Mouse (Mus musculus): ENCODE results near the gene Lrp2.
"Not testable (repeated sequence)": the region's sequence is repeated elsewhere in the genome, so short reads cannot be mapped to it uniquely, and the experiment has no call there.

The Lrp2 gene

DNA sequence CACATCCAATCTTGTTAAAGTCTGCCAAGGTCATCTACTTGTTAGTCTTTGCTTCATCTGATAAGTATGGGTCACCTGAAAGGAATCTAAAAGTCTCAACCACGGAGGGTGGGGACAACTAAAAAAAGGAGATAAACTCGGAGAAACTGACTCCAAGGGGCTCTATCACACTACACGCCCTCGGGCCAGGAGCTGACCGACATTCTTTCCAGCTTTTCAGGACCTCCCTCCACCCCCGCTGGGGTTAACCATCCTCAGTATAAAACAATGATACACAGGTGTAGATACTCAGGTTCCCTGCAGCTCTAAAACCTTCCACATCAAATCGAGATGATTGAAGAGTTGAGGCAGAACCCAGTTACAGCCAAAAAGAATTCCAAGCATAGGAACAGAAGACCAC is 3.0 kb downstream of the Lrp2 start:
- DNase-seq (ENCODE audit: low spot score): no peak

DNA sequence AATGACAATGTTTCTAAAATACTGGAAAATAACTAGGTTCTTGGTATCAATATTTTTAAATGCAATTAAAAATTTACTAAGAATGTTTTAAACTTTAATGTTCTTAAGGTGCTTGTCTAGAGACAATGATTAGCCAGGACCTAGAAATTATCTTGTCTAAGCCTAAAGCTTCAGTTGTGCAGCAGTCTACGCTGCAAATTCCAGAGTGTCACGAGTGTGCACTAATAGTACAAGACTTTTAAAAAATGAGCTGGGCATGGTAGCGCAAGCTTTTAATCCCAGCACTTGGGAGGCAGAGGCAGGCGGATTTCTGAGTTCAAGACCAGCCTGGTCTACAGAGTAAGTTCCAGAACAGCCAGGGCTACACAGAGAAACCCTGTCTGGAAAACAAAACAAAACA is 3.8 kb downstream of the Lrp2 start:
- not testable (repeated sequence) for DNase-seq (ENCODE audit: low spot score)

DNA sequence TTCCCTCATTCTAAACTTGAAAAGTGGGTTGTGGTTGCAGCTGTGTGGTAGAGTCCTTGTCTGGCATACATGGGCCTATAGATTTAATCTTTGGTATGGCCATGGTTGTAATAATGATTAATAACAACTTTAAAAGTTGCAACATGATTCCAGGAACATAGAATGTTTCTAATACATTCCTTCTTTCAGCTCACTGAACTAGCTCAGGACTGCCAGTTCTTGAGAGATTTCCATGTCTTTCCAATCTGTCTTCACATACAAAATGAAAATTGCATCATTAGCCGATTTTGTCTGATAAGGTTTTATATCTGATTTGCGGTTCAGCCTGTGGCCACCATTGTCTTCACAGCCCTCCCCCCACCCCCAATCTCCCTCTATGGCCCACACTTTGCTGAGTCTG is 5.8 kb downstream of the Lrp2 start:
- DNase-seq (ENCODE audit: low spot score): no peak

DNA sequence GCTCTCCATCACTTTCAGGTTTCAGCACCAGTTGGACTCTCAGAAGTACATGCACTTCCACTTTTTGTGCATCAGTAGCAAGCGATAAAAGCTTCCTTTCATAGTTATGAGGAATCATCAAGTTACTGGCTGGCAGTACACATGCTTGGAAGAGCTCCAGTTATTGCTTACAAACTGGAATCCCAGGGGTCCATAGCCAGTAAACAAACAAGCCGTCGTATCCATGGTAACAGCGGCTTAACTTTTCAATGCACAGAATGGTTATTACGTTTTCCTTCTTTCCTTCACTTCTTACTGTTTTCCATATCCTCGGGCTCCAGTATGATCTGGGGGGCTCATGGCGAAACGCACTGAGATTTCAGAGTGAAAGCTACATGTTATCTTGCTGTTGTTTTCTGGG is 7.7 kb downstream of the Lrp2 start:
- no peak for DNase-seq (ENCODE audit: low spot score)

DNA sequence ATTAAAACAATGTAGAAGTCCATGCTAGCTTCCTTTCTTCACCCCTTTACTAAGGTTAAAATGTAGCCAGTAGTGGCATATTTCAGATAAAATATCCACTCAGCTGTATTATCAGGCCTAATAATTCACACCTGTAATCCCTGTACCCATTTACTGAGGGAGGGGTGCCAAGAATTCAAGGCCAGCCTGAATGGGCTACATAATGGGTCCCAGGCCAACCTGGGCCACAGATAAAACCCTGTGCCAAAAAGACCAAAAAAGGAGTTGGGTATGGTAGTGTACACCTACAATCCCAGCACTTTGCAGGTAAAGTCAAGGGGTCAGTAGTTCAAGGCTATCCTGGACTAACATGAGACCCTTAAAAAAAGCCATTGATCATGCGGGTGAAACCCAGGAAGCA is 9.3 kb downstream of the Lrp2 start:
- no peak for DNase-seq (ENCODE audit: low spot score)

DNA sequence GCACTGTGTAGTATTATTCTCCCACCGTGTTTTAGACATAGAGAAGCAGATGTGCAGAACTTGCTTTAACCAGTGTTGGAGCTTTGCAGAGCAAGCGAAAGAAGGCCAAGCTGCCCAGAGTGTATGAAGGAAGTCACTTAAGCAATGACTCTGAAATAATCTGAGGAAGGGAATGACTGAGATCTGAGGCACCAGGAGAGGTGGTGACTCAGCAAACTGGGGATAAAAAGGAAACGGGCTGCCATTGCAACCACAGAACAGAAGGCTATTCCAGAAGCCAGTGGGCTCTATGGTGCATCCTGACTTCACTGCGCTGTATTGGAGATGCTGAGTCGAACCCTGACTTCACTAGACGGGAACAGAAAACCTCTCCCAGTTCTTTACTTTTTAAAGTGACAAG is 10.9 kb downstream of the Lrp2 start:
- no peak for DNase-seq (ENCODE audit: low spot score)

DNA sequence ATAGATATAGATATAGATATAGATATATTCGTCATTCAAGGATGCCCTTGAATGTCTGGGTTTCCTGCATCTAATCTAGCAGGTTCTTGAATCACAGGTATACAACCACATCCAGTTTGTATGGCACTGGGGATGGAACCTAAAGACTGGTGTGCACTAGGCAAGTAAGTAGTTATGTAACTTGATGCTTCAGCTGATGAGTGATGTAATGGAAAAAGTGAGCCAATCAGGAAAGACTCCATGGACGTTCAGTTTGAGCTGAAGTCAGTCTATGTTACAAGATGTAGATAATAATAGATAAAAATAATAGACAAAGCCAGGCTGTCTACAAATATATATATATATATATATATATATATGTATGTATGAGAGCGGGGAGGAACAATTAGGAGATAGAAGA is 11.6 kb downstream of the Lrp2 start:
- no peak for DNase-seq (ENCODE audit: low spot score)

DNA sequence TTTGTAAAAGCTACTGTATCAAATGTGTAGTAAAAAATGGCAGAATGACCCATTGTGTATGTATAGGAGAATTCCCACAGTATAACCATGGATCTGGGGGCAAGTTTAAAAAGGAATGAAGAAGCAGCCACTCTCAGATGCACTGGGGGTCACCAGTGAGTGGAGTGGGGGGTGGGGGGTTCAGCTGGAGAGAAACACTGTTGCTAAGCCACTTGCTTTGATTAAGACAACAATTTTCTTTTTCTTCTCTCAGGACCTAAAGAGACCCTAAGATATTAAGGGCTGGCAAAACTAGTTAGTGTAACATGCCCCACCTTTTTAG is 12.2 kb downstream of the Lrp2 start:
- DNase-seq (ENCODE audit: low spot score): no peak

DNA sequence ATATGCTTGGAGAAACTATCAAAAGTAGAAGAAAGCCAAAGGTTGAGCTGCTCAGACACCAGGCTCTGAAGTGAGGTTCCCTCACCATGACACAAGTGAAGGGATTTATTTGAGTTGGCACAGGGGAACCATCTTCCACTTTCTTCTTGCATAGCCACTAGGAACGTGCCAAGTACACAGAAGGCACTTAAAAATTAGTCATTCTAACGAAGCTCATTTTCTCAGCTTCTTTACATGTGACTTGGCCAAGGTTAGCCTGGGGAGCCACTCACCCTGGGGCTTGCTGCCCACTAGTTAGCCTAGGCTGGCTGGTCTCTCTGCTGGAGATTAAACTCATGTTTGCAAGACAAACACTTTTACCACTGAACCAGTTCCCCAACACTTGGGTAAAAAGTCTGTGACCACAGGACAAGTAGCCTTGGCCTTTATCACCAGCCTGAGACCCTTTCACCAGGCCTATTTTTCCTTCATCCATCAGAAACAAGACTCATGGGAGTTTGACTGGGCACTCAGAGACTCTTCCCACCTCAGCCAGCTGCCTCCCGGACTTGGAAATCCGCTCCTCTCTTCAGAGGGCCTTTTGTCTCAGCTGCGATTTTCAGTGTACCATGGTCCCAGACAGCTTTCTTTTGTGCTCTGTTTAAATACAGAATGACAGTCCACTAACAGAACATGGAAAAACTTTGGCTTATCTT is 12.7 kb downstream of the Lrp2 start:
- DNase-seq (ENCODE audit: low spot score): no peak

DNA sequence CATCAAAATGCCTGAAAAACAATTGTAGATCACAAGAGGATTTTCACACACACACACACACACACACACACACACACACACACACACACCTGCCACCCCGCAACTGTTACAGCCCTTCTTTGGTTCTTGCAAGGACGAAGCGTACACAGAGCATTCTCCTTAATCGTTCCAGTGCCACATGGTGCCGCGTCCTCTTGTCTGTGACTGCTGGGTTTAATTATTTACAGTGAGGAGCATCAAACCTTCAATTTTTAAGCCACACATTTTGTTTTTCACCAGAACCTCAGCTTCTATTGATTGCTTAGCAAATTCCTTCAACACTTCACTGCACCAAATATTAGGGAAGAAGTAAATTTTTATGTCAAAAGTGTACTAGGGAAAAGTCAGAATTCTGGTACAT is 15.3 kb downstream of the Lrp2 start:
- DNase-seq (ENCODE audit: low spot score): no peak

DNA sequence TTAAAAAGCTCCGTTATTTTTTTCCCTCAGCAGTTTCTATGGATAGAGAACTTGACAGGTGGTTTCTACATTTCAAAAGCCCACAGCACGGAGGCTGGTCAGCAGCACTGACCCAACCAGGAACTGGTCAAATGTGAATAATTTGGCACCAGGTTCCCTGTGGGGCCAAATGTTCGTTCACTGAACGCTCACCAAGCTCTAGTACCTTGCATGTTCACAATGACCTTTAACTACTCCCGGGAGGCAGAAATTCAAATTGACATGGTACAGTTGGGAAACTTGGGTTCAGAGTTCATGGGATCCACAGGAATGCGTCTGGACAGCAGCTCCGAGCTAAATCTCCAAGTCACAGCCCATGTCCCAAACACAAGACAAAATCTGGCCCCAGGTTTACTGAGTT is 19.6 kb downstream of the Lrp2 start:
- DNase-seq (ENCODE audit: low spot score): no peak

DNA sequence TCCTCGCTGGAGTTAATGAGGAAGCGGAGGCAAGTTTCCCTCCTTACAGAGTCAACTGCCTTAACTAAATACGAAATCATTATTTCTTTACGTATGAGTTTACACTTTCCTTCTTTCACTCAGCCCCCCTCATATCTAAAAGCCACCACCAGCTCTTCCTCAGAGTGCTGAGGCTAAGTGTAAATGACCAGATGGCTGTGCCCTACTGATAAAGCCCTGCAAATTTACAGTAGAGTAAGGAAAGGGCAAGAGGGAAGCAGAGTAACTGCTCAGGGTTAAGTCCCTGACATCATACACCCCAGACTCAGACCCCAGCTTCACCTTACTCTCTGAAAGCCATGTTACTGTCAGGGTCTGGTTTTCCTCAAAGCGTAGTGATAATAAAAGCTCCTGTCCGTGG is 22.4 kb downstream of the Lrp2 start:
- no peak for DNase-seq (ENCODE audit: low spot score)

DNA sequence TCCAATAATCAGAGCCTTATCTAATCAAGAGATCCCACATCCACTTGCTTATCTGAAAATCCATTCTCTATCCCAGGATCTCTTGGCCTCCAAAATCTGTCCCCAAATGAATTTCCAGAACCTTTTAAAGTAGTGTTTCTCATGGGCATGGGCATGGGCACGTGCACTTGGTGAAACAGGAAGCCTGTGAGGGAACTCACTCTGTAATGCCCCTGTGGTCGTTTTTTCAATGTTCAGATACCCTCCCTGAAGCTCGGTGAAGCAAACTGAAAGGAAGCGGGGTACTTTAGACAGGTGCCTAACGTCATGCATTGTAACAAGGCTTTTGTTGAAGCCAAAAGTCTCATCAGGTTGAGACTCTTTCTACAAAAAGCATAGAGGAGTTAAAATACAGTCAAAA is 23.1 kb downstream of the Lrp2 start:
- DNase-seq (ENCODE audit: low spot score): no peak

DNA sequence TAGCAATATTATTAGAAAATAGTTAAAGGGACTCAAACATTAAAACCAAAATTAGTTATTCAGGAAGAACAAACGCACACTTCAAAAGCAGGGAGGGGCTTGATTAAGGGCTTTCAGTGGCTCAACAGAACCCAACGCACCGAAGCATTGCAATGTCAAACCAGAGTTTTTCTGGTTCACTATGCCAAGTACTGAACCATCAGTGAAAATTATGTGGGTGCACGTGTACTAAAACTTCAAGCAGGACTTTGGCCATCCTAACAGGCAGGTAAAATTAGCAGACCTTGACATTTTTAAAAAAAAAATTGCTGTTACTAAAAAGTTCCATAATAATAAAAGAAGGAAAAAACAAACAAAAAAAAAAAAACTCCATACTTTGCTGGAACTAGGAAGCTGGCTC is 25.6 kb downstream of the Lrp2 start:
- DNase-seq (ENCODE audit: low spot score): no peak

DNA sequence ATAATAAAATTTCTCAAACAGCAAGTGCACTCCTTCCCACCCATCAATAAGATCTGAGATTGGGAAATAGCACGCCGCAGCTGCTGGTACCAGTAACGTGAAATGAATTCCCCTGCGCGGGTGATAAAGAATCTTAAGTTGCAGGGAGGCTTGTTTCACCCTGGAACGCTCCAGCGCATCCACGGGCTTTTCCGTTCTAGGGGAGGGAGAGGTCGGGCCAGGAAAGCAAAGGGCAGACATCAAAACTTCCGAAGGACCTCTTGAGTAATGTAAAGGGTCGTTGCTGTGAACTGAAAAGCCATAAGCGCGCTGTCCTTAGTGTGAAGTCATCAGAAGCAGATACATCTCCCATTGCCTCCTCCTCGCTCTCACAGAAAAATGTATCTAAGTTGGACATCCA is 26.5 kb downstream of the Lrp2 start:
- DNase-seq (ENCODE audit: low spot score): no peak

DNA sequence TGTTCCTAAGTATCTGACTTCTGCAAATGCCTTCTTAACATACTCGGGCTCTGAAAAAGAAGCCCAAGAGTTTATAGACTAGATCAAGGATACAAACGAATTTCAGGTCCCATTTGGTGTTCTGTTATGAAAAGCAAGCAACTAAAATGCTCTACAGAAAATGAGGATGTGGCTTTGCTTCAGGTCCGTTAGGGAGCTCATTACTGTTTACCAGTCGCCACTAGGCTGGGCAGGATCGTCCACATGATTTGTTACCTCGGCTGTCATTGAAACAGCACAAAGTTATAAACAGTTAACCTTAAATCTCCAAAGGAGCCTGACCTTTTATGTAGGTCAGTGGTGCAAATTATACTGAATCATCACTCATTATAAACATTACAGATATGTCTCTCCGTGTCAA is 29.2 kb downstream of the Lrp2 start:
- DNase-seq (ENCODE audit: low spot score): no peak

DNA sequence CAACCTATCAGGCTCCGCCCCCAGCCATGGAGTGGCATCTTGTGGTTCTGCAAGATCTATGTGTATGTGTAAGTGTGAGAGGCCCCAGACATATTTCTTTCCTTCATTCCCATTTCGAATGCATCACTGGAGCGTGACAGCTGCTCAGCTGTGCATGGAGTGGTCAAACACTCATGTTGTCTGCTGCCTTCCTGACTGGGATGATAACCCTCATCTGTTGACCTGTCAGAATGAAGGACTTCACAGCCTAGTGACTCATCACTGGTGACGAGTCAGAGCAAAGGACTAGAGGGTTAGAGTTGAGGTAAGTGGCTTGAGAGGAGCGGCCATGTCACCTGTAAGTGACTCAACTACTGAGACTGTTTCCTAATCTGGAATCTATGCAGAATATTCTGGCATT is 34.2 kb downstream of the Lrp2 start:
- DNase-seq (ENCODE audit: low spot score): no peak

DNA sequence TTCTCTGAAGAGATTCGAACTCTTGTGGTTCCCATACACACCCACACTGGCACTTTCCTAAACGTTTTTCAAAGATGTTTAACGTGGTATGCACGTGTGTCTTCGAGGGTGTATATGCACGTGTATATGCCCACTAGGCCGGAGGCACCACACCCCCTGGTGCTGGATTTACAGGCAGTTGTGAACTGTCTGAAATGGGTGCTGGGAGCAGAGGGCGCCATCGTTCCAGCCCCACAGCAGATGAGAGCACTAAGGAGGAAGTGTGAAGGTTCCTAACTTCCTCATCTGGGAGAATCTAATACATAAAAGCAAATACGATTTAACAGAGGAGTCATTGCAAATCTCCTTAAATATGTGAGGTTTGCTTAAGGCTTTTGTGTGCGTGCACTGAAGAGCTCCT is 39.0 kb downstream of the Lrp2 start:
- no peak for DNase-seq (ENCODE audit: low spot score)

DNA sequence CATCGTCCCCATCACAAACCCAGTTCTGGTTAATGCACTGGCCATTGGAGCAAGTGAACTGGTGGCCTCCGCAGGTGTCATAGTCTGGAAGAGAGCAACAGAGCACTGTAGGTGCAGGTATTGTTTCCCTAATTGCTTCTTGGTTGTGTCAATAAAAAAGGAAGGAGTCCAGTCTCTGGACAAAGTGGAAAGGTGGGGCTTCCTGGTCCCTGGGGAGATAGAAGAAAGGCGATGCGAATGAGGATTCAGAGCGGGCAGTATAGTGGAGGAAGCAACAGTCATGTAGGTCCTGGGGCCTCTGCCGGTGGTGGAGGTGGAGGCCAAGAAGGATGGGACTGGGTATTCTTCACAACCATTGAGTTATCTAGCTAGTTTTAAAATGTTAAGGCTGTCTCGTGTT is 49.8 kb downstream of the Lrp2 start:
- no peak for DNase-seq (ENCODE audit: low spot score)

DNA sequence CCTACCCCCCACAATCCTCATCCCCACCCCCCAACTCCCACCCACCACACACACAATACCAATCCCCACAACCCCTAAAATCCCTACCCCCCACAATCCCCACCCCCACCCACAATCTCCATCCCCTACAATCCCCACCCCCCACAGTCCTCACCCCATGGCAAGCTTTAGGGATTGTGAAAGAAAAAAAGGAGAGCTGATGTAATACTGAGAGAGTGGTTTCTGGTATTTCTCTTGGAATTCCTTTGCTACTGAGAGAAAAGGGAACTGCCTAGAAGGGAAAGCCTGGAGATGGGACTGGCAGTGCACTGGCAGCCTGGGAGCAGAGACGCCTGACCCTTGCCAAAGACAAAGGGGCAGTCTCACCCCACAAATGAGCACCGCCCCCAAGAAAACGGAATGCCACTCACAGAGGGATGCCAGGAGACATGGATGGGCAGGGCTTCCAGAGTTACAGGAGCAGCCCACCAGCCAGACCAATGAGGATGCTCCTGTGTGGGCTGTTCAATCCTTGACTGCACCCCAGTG is 54.3 kb downstream of the Lrp2 start:
- DNase-seq (ENCODE audit: low spot score): no peak

DNA sequence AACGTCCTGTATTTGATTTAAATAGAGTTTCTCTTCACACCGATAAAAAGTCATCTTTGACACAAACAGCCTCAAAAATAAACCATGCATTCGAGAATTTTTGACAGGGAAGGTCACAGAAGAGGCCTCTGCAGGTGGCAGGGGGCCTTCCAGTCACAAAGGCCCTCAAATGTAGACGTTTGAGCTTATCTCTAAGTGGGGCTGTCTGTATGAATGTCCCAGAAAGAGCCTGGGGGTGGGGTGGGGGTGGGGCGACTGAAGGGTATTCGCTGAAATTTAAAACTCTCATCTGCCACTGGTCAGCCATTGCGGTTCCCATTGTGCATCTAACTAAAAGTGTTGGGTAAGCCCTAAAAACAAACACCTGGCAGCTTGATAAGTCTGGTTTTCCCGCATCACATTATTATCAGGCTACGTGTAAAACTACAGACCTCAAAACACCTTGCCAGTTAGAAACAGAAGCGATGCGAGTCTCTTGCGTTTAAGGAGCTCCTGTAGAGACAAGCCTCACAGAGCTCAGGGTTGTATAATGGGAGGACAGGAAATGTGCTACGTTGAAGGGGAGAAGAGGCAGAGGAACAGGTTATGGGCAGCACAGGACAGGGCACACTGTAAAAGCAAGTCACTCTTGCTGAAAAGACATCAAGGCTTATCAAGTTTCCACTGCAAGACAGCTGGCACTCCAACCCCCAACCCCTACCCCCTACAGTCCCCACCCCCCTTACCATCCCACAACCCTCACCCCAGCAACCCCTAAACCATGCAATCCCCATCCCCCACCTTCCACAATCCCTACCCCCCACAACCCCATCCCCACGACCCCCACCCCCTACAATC is 55.0 kb downstream of the Lrp2 start:
- DNase-seq (ENCODE audit: low spot score): no peak

DNA sequence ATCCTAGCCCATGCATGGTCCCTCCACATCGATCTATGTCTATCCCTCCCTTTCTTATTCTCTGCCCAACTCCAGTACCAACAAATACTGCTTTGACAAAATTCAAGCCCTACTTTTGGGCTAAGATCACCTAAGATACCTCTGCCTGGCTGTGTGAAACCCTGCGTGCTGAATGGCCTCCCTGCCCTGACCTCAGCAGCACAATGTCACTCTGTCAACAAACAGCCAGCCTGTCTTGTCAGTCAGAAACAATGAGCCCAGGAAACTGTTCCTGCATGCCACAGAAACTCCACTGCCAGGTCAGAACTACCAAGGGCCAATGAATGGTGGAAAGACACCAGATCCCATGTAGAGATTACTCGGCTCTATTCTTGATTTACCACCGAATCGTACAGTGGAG is 55.7 kb downstream of the Lrp2 start:
- no peak for DNase-seq (ENCODE audit: low spot score)

DNA sequence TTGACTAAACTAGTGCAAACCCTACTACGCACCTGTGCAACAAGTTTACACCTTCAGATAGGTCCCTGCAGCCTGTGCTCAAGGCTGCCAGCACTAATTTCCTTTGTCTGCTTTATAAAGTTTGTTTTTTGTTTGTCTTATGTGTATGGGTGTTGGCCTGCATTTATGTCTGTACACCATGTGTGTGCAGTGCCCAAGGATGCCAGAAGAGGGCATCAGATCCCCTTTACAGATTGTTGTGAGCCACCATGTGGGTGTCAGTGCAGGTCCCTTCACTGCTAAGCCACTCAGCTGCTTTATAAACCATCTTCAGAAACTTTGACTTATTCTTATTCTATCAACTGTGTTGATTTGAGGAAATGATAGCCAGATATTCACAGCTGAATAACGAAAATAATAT is 65.6 kb downstream of the Lrp2 start:
- no peak for DNase-seq (ENCODE audit: low spot score)

DNA sequence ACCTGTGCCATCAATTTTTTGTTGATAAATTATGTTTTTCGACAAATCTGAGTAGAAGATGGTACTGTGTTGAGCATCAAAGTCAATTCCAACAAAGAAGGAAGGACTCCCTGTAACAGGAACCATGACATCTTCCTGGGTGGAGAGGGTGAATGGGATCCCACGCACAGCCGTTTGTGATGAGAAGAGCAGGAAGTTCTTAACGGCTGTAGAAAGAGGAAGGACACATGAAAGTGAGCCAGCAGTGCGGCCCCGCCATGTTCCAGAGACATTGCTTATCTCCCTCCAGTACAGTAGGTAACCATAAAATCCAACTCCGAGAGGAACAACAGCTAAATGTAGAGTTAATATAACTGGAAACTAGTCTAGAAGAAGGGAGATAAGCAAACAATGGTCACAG is 67.6 kb downstream of the Lrp2 start:
- no peak for DNase-seq (ENCODE audit: low spot score)
